Mouse (Mus musculus): ENCODE results near the gene Mcpt1. TPM values are rescaled to one million over a fixed set of nuclear protein-coding genes. Genes with fewer than 3 reads are reported as not detected.
"Not testable (repeated sequence)": the region's sequence is repeated elsewhere in the genome, so short reads cannot be mapped to it uniquely, and the experiment has no call there.

The Mcpt1 gene
- polyA plus RNA-seq (2011; ENCODE audit: insufficient read length, low read depth, missing spikeins): 1.2 TPM in 1 of 2 replicates, not detected in the other

DNA sequence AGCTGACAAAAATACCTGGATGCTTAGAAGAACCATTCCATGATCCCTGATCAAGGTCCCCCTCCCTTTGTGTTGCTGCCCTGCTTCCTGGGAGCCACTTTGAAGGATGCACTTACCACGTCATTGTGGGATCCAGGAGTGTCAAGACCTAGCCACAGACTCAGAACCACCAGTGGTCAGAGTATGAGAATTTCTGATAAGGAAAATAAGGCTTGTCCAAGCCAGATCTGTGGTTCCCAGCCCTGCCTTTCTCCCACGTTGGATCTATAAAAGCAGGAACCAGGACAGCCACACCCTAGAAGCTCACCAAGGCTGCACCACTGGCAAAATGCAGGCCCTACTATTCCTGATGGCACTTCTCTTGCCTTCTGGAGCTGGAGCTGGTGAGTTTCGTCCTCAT, at the start of gene Mcpt1:
Gene Mcpt1 (plus strand): TSS at position 301 of the 400 bp plus-strand sequence.
- not testable (repeated sequence) for H3K27ac ChIP-seq (ENCODE audit: insufficient read depth, low read length); H3K4me1 ChIP-seq (ENCODE audit: control insufficient read depth, insufficient read depth, low read length); H3K4me3 ChIP-seq (ENCODE audit: insufficient read depth, low read length)

- H3K4me3 ChIP-seq (ENCODE audit: insufficient read depth, low read length); H3K4me1 ChIP-seq (ENCODE audit: control insufficient read depth, insufficient read depth, low read length); H3K27ac ChIP-seq (ENCODE audit: insufficient read depth, low read length): not testable (repeated sequence)
Observed at GRCm38 (mm10) chr14:55987464-55987863, 30.3 kb upstream of the Mcpt1 start.

DNA sequence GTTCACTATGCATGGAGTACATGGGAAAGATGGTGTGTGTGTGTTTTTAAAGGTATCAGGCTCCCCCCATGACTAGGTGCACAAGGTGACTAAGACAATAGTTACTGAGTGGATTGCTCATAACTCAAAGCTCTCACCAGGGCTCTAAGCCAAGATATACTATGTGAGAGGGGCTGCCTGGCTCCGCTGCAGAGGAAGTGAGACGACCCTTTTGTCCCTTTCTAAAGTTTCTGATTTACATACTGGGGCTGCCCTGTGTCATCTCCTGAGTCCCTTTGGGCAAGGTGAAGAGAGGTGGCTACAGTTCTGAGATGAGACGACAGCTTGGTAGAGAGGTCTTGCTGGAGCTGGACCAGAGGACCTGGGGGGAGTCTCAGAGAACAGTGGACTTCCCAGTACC, 4.6 kb upstream of the Mcpt1 start:
- TF ChIP-seq CTCF (IDR thresholded peaks at IDR 0.05; ENCODE audit: borderline replicate concordance, insufficient read depth, low read length) (no peak), POLR2A (IDR thresholded peaks at IDR 0.05; ENCODE audit: low read depth, low read length) (no peak)
- no peaks in the 10 kb centered on the region; the same call in 1 of the 2 replicates for H3K4me1 ChIP-seq (ENCODE audit: control insufficient read depth, insufficient read depth, low read length)
- no peak overlapping the region for H3K4me3 ChIP-seq (ENCODE audit: insufficient read depth, low read length)
- H3K27ac ChIP-seq (ENCODE audit: insufficient read depth, low read length): no peak overlapping the region

GRCm38 (mm10) chr14:56013924-56014323, 3.8 kb upstream of the Mcpt1 start:
- TF ChIP-seq CTCF (IDR thresholded peaks at IDR 0.05; ENCODE audit: borderline replicate concordance, insufficient read depth, low read length): no peak
- no peak for TF ChIP-seq POLR2A (IDR thresholded peaks at IDR 0.05; ENCODE audit: low read depth, low read length)
- Histone ChIP-seq H3K4me1 (ENCODE audit: control insufficient read depth, insufficient read depth, low read length) (no peaks in the 10 kb centered on the region; the same call in 1 of the 2 replicates), H3K27ac (ENCODE audit: insufficient read depth, low read length) (no peak overlapping the region), H3K4me3 (ENCODE audit: insufficient read depth, low read length) (no peak overlapping the region)

DNA sequence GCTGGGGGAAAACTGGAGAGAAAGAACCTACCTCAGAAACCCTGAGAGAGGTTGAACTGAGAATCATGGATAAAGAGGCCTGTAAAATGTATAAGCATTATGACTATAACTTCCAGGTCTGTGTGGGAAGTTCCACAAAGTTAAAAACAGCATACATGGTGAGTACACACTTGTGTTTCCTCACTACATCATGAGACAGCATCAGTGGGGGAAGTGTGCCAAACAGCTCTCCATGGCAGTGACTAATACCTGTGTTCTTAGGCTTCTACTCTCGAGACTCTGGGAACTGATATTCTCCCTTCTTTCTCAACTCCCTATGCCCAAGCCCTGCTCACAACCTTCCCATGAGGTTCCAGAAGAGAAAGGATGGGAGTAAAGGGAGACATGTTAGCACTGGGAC, 1.7 kb downstream of the Mcpt1 start:
- H3K27ac ChIP-seq (ENCODE audit: insufficient read depth, low read length): no peak overlapping the region
- H3K4me3 ChIP-seq (ENCODE audit: insufficient read depth, low read length): no peak overlapping the region
- TF ChIP-seq POLR2A (IDR thresholded peaks at IDR 0.05; ENCODE audit: low read depth, low read length): no peak
- no peak for TF ChIP-seq CTCF (IDR thresholded peaks at IDR 0.05; ENCODE audit: borderline replicate concordance, insufficient read depth, low read length)
- no peaks in the 10 kb centered on the region for H3K4me1 ChIP-seq (ENCODE audit: control insufficient read depth, insufficient read depth, low read length)

DNA sequence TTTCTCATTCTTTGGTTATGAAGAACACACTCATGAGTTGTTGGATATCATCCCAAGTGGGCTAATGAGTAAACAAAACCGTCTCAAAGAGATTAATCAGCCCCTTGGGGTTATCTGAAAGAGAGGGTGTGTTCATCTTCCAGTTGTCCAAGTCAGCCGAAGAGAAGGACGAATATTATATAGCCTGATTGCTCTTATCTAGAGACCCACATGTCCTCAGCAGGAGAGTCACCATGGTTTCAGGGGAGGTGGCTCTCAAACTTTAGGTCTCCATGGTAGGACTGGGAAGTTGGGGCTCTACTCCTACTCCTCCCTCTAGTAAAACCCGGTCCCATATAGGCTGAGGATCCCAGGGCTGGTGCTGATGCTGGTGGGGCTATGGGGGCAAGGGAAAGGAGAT, 3.5 kb downstream of the Mcpt1 start:
- not testable (repeated sequence) for H3K4me3 ChIP-seq (ENCODE audit: insufficient read depth, low read length); H3K27ac ChIP-seq (ENCODE audit: insufficient read depth, low read length); H3K4me1 ChIP-seq (ENCODE audit: control insufficient read depth, insufficient read depth, low read length)

GRCm38 (mm10) chr14:56030395-56030794, 12.6 kb downstream of the Mcpt1 start, which contains the start of gene Mcpt9:
Gene Mcpt9 (minus strand): TSS chr14:56030495.
- H3K4me3 ChIP-seq (ENCODE audit: insufficient read depth, low read length); H3K4me1 ChIP-seq (ENCODE audit: control insufficient read depth, insufficient read depth, low read length): not testable (repeated sequence)
- H3K27ac ChIP-seq (ENCODE audit: insufficient read depth, low read length): peak within 1 kb of the TSS; percentile 52; the same call in 1 of the 2 replicates

GRCm38 (mm10) chr14:56034433-56034832, 16.7 kb downstream of the Mcpt1 start:
- TF ChIP-seq POLR2A (IDR thresholded peaks at IDR 0.05; ENCODE audit: low read depth, low read length) (no peak), CTCF (IDR thresholded peaks at IDR 0.05; ENCODE audit: borderline replicate concordance, insufficient read depth, low read length) (no peak)
- Histone ChIP-seq H3K4me3 (ENCODE audit: insufficient read depth, low read length) (no peak overlapping the region), H3K4me1 (ENCODE audit: control insufficient read depth, insufficient read depth, low read length) (no peaks in the 10 kb centered on the region), H3K27ac (ENCODE audit: insufficient read depth, low read length) (0 out of 2 replicates have a peak overlapping the region, but pooled peaks have one; percentile 14)

- not testable (repeated sequence) for H3K4me1 ChIP-seq (ENCODE audit: control insufficient read depth, insufficient read depth, low read length); H3K4me3 ChIP-seq (ENCODE audit: insufficient read depth, low read length); H3K27ac ChIP-seq (ENCODE audit: insufficient read depth, low read length)
Observed at GRCm38 (mm10) chr14:56041792-56042191, 24.0 kb downstream of the Mcpt1 start, which contains the start of gene Mcpt2. Gene Mcpt2 (plus strand): TSS chr14:56042041.

GRCm38 (mm10) chr14:56055408-56055807, 37.6 kb downstream of the Mcpt1 start:
- Histone ChIP-seq H3K4me1 (ENCODE audit: control insufficient read depth, insufficient read depth, low read length) (no peaks in the 10 kb centered on the region), H3K27ac (ENCODE audit: insufficient read depth, low read length) (no peak overlapping the region), H3K4me3 (ENCODE audit: insufficient read depth, low read length) (no peak overlapping the region)
- TF ChIP-seq CTCF (IDR thresholded peaks at IDR 0.05; ENCODE audit: borderline replicate concordance, insufficient read depth, low read length) (no peak), POLR2A (IDR thresholded peaks at IDR 0.05; ENCODE audit: low read depth, low read length) (no peak)

DNA sequence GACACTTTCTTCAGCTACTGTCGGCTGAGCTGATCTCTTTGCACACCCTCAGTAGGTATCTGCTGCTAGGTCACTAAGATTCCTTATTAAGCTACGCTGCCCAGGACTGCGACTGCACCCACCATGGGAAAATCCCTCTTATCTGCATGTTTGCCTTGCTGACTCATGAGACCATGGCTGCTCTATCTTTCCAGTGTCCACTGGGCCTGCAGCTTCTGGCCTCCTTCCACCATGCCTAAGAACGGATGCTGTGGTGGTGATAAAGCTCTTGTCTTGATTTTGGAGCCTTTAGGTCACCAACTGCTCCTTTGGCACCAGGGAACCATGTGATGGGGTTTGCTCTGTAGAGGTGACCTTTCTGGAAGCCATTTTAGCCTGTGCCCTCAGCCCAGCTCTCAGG, 40.0 kb downstream of the Mcpt1 start:
- Histone ChIP-seq H3K27ac (ENCODE audit: insufficient read depth, low read length) (no peak overlapping the region), H3K4me1 (ENCODE audit: control insufficient read depth, insufficient read depth, low read length) (no peaks in the 10 kb centered on the region), H3K4me3 (ENCODE audit: insufficient read depth, low read length) (no peak overlapping the region)
- no peak for TF ChIP-seq POLR2A (IDR thresholded peaks at IDR 0.05; ENCODE audit: low read depth, low read length)
- no peak for TF ChIP-seq CTCF (IDR thresholded peaks at IDR 0.05; ENCODE audit: borderline replicate concordance, insufficient read depth, low read length)

DNA sequence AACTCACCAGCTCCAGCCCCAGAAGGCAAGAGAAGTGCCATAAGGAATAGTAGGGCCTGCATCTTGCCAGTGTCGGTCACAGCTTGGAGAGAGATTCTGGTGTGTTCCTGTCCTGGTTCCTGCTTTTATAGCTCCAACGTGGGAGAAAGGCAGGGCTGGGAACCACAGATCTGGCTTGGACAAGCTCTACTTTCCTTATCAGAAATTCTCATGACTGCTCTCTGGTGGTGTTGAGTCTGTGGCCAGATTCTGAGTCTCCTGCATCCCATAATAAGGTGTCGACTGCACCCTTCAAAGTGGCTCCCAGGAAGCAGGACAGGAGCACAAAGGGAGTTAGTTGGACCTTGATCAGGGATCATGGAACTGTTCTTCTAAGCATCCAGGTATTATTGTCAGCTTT, 44.4 kb downstream of the Mcpt1 start, which contains the start of gene Mcpt4:
Gene Mcpt4 (minus strand): TSS at position 101 of the 400 bp plus-strand sequence.
- not testable (repeated sequence) for H3K4me1 ChIP-seq (ENCODE audit: control insufficient read depth, insufficient read depth, low read length); H3K27ac ChIP-seq (ENCODE audit: insufficient read depth, low read length); H3K4me3 ChIP-seq (ENCODE audit: insufficient read depth, low read length)

Other genes with a start within 250 kb of the Mcpt1 start
- gene Adcy4, start 233.9 kb upstream of the Mcpt1 start, polyA plus RNA-seq (2011; ENCODE audit: insufficient read length, low read depth, missing spikeins): 8.7 and 18.0 TPM in 2 replicates
- 109 and 141 TPM in 2 replicates for gene Ripk3, start 229.1 kb upstream of the Mcpt1 start, polyA plus RNA-seq (2011; ENCODE audit: insufficient read length, low read depth, missing spikeins)
- 88.8 and 98.2 TPM in 2 replicates for gene Nfatc4, start 194.8 kb upstream of the Mcpt1 start, polyA plus RNA-seq (2011; ENCODE audit: insufficient read length, low read depth, missing spikeins)
- gene Nynrin, start 164.0 kb upstream of the Mcpt1 start, polyA plus RNA-seq (2011; ENCODE audit: insufficient read length, low read depth, missing spikeins): 31.7 and 36.6 TPM in 2 replicates
- gene Cbln3, start 133.6 kb upstream of the Mcpt1 start, polyA plus RNA-seq (2011; ENCODE audit: insufficient read length, low read depth, missing spikeins): 0.23 and 0.35 TPM in 2 replicates
- 15.4 and 17.5 TPM in 2 replicates for gene Khnyn, start 133.0 kb upstream of the Mcpt1 start, polyA plus RNA-seq (2011; ENCODE audit: insufficient read length, low read depth, missing spikeins)
- 19.6 and 25.0 TPM in 2 replicates for gene Sdr39u1, start 117.7 kb upstream of the Mcpt1 start, polyA plus RNA-seq (2011; ENCODE audit: insufficient read length, low read depth, missing spikeins)
- not detected in 2 replicates for gene Cma1, start 73.3 kb upstream of the Mcpt1 start, polyA plus RNA-seq (2011; ENCODE audit: insufficient read length, low read depth, missing spikeins)
- 4.3 TPM in 1 of 2 replicates, not detected in the other for gene Cma2, start 67.0 kb upstream of the Mcpt1 start, polyA plus RNA-seq (2011; ENCODE audit: insufficient read length, low read depth, missing spikeins)
- gene Mcpt9, start 12.5 kb downstream of the Mcpt1 start, polyA plus RNA-seq (2011; ENCODE audit: insufficient read length, low read depth, missing spikeins): not detected in 2 replicates
- not detected in 2 replicates for gene Mcpt2, start 24.1 kb downstream of the Mcpt1 start, polyA plus RNA-seq (2011; ENCODE audit: insufficient read length, low read depth, missing spikeins)
- not detected in 2 replicates for gene Mcpt4, start 44.3 kb downstream of the Mcpt1 start, polyA plus RNA-seq (2011; ENCODE audit: insufficient read length, low read depth, missing spikeins)
- gene Mcpt8, start 67.3 kb downstream of the Mcpt1 start, polyA plus RNA-seq (2011; ENCODE audit: insufficient read length, low read depth, missing spikeins): 16.6 and 74.8 TPM in 2 replicates
- not detected in 2 replicates for gene Ctsg, start 84.6 kb downstream of the Mcpt1 start, polyA plus RNA-seq (2011; ENCODE audit: insufficient read length, low read depth, missing spikeins)
- gene Gzme, start 102.7 kb downstream of the Mcpt1 start, polyA plus RNA-seq (2011; ENCODE audit: insufficient read length, low read depth, missing spikeins): 3.2 and 17.2 TPM in 2 replicates
- 1.6 TPM in 1 of 2 replicates, not detected in the other for gene Gzmd, start 114.6 kb downstream of the Mcpt1 start, polyA plus RNA-seq (2011; ENCODE audit: insufficient read length, low read depth, missing spikeins)
- not detected in 2 replicates for gene Gzmg, start 141.6 kb downstream of the Mcpt1 start, polyA plus RNA-seq (2011; ENCODE audit: insufficient read length, low read depth, missing spikeins)
- not detected in 2 replicates for gene Gzmn, start 156.6 kb downstream of the Mcpt1 start, polyA plus RNA-seq (2011; ENCODE audit: insufficient read length, low read depth, missing spikeins)
- gene Gzmf, start 193.4 kb downstream of the Mcpt1 start, polyA plus RNA-seq (2011; ENCODE audit: insufficient read length, low read depth, missing spikeins): not detected in 2 replicates
- not detected in 2 replicates for gene Gzmc, start 216.7 kb downstream of the Mcpt1 start, polyA plus RNA-seq (2011; ENCODE audit: insufficient read length, low read depth, missing spikeins)
- gene Gzmb, start 244.3 kb downstream of the Mcpt1 start, polyA plus RNA-seq (2011; ENCODE audit: insufficient read length, low read depth, missing spikeins): not detected in 2 replicates

Measured in embryonic fibroblast, embryonic 13.5 days (primary cell).